Mouse (Mus musculus) heart, adult 2 months (tissue): ENCODE measurements at regions not wholly inside any gene's neighbourhood (a gene's known extent, or its start where the extent isn't known, plus 50 kb on each side); places are given as distances from the start of the nearest gene placed in this dataset.

Experiments used
- CTCF ChIP-seq: fragments of 200-600 bp; IDR thresholded peaks from 2 replicates; pipeline ENCODE4 v1.8.1; 2022; ENCODE audit warnings: antibody characterized with exemption, mild to moderate bottlenecking, moderate library complexity
- POLR2A ChIP-seq: fragments of 200-500 bp; IDR thresholded peaks from 2 replicates; pipeline ENCODE4 v1.6.1; 2011; ENCODE audit warnings: mild to moderate bottlenecking, low read depth, low read length, control low read depth; ENCODE audit not compliant: insufficient read depth

DNA sequence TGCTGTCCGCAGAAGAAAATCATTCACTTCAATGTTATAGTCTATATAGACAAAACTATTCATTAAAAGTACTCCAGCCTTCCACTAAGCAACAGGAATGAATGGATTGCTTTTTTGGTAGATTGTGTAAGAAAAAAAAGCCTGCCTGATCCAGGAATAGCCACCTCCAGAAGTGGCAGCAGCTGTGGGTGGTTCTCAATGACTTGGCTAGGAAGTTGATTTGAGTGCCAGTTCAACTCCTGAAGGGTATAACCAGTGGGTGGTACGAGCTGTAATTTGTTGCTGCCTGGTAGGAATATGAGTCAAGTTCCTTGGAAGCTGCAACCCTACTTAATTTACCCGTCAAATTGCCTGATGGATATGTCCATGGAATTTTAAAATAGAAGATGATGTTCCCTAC is 368.3 kb upstream of the Gm9747 start:
- TF ChIP-seq POLR2A (no peak), CTCF (no peak)
